Mouse (Mus musculus): ENCODE results near the gene Batf3.

The Batf3 gene

GRCm38 (mm10) chr1:191086304-191086878, 11.3 kb upstream of the Batf3 start:
- DNase-seq (ENCODE audit: low read depth, low spot score), result no peak

GRCm38 (mm10) chr1:191086960-191087359, 10.7 kb upstream of the Batf3 start:
- no peak for DNase-seq (ENCODE audit: low read depth, low spot score)

- DNase-seq (ENCODE audit: low read depth, low spot score), result no peak
These were observed 9.7 kb upstream of the Batf3 start for GRCm38 (mm10) chr1:191087955-191088354.

GRCm38 (mm10) chr1:191089355-191089754, 8.3 kb upstream of the Batf3 start:
- DNase-seq (ENCODE audit: low read depth, low spot score), result no peak

GRCm38 (mm10) chr1:191092050-191092449, 5.6 kb upstream of the Batf3 start:
- DNase-seq (ENCODE audit: low read depth, low spot score), result no peak

- DNase-seq (ENCODE audit: low read depth, low spot score), result no peak
These were observed 4.1 kb upstream of the Batf3 start for GRCm38 (mm10) chr1:191093578-191093977.

- DNase-seq (ENCODE audit: low read depth, low spot score), result no peak
These were observed 2.6 kb upstream of the Batf3 start for GRCm38 (mm10) chr1:191095019-191095418.

GRCm38 (mm10) chr1:191096871-191097681, 571 bp upstream of the Batf3 start:
- peak; percentile 52 for DNase-seq (ENCODE audit: low read depth, low spot score)

GRCm38 (mm10) chr1:191099114-191099513, 1.5 kb downstream of the Batf3 start:
- DNase-seq (ENCODE audit: low read depth, low spot score), result no peak

- no peak for DNase-seq (ENCODE audit: low read depth, low spot score)
These were observed 2.2 kb downstream of the Batf3 start for GRCm38 (mm10) chr1:191099772-191100291.

- peak; percentile 57 for DNase-seq (ENCODE audit: low read depth, low spot score)
These were observed 5.2 kb downstream of the Batf3 start for GRCm38 (mm10) chr1:191102730-191103370.

- DNase-seq (ENCODE audit: low read depth, low spot score), result no peak
These were observed 7.6 kb downstream of the Batf3 start for GRCm38 (mm10) chr1:191105246-191105645.

- no peak for DNase-seq (ENCODE audit: low read depth, low spot score)
These were observed 9.7 kb downstream of the Batf3 start for GRCm38 (mm10) chr1:191107306-191107705.

- no peak for DNase-seq (ENCODE audit: low read depth, low spot score)
These were observed 12.3 kb downstream of the Batf3 start for GRCm38 (mm10) chr1:191109907-191110306.

- DNase-seq (ENCODE audit: low read depth, low spot score), result peak; percentile 33
These were observed 13.5 kb downstream of the Batf3 start for GRCm38 (mm10) chr1:191111146-191111545.

- DNase-seq (ENCODE audit: low read depth, low spot score), result no peak
These were observed 17.2 kb downstream of the Batf3 start for GRCm38 (mm10) chr1:191114868-191115267.

- DNase-seq (ENCODE audit: low read depth, low spot score), result no peak
These were observed 18.0 kb downstream of the Batf3 start for GRCm38 (mm10) chr1:191115514-191116238.

- no peak for DNase-seq (ENCODE audit: low read depth, low spot score)
These were observed 25.1 kb downstream of the Batf3 start for GRCm38 (mm10) chr1:191122744-191123143.

GRCm38 (mm10) chr1:191123696-191124095, 26.0 kb downstream of the Batf3 start:
- no peak for DNase-seq (ENCODE audit: low read depth, low spot score)

- DNase-seq (ENCODE audit: low read depth, low spot score), result no peak
These were observed 26.6 kb downstream of the Batf3 start for GRCm38 (mm10) chr1:191124288-191124687.

GRCm38 (mm10) chr1:191125811-191126638, 28.4 kb downstream of the Batf3 start:
- DNase-seq (ENCODE audit: low read depth, low spot score), result peak; percentile 70
